In the genomic region with DNA sequence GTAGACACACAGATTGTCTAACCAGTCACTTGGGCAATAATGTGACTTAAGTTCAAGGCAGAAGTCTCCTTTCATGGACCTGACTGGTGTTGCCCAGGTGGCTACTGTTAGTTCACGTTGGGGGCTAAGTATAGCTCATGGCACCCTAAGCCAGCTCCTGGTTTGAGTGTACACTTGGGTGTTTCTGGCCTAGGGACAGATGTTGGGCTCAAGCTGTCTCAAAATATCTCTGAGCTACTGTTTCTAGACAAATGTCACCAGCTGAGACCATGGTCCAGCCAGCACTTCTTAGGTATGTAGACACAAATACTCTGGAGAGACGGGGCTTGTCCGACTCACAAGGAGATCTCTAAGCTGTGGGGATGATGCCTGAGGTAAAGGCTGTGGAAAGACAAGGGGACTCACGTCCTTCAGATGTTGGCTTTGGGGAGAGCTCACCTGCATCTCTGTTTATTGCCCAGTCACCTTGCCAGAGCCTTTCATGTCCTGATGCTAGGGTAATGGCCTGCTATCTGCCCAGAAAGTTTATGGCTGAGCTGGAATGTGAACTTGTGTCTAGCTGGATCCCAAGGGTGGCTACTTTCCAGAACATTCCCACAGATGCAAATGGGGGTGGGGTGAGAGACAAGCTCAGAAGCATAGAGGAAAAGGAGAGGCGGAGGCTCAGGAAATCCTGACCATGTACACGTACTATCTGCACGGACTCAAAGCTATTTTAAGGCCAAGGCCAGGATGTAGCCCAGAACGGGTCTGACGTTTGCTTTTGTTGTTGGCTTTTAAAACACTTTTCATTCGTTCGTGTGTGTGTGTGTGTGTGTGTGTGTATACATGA, we compare ENCODE assay signal across 8 mouse cellular contexts. TPM values are rescaled to one million over a fixed set of nuclear protein-coding genes. Genes with fewer than 3 reads are reported as not detected.
DNase-seq lines count a peak whose midpoint lies in the region; ATAC-seq lines count a peak whose summit lies in the region.

No protein-coding gene starts in this region.

- peak; percentile 48; the same call in 1 of the 2 replicates for ATAC-seq in liver, embryonic 12.5 days
- no peak for ATAC-seq in liver, embryonic 11.5 days (replicated peaks; ENCODE audit: low FRiP score)
- peak; percentile 66 for ATAC-seq in lung, embryonic 16.5 days (ENCODE audit: low read depth)

- no peaks in the 10 kb centered on the region for H3K9me3 ChIP-seq in liver, embryonic 12.5 days (replicated peaks)
- no peaks in the 10 kb centered on the region for H3K9me3 ChIP-seq in liver, embryonic 11.5 days (ENCODE audit: control insufficient read depth, low read length)
- no peaks in the 10 kb centered on the region for H3K9me3 ChIP-seq in lung, embryonic 16.5 days (ENCODE audit: control insufficient read depth, low read length)

- H3K4me2 ChIP-seq in liver, embryonic 12.5 days: no peak overlapping the region
- H3K4me2 ChIP-seq in liver, embryonic 11.5 days: no peak overlapping the region
- H3K4me2 ChIP-seq in lung, embryonic 16.5 days (ENCODE audit: low read depth, low read length): no peak overlapping the region

- H3K36me3 ChIP-seq in liver, embryonic 12.5 days: no peaks in the 10 kb centered on the region
- no peaks in the 10 kb centered on the region for H3K36me3 ChIP-seq in liver, embryonic 11.5 days (ENCODE audit: control insufficient read depth, insufficient read depth, low read length)
- H3K36me3 ChIP-seq in lung, embryonic 16.5 days (ENCODE audit: control insufficient read depth, insufficient read depth, low read length): no peaks in the 10 kb centered on the region

- DNase-seq in liver, embryonic 11.5 days (ENCODE audit: low spot score): no peak
- DNase-seq in gastrocnemius, postnatal 14 days: peak; percentile 47
- DNase-seq in kidney, adult 11 months: peak; percentile 75
- DNase-seq in thymus, postnatal 36 days: no peak
- no peak for DNase-seq in ovary, adult 18-20 months (ENCODE audit: low spot score)
- no peak for DNase-seq in natural killer cell, adult 2 months (ENCODE audit: low spot score in 2 of 2)

- 44% methylated on average over 11 of the region's 11 CpGs for WGBS in liver, embryonic 12.5 days (ENCODE audit: insufficient replicate concordance)
- 58% methylated on average over 11 of the region's 11 CpGs for WGBS in liver, embryonic 11.5 days
- 52% methylated on average over 11 of the region's 11 CpGs for WGBS in lung, embryonic 16.5 days

- intact Hi-C loops in gastrocnemius, postnatal 14 days (cut with DNase I; ENCODE audit: low total_unique reads): no loop called here

- H3K9ac ChIP-seq in liver, embryonic 12.5 days: no peak overlapping the region
- no peak overlapping the region for H3K9ac ChIP-seq in liver, embryonic 11.5 days (ENCODE audit: low read depth, low read length)
- no peak overlapping the region for H3K9ac ChIP-seq in lung, embryonic 16.5 days (ENCODE audit: low read length)

- H3K4me3 ChIP-seq in liver, embryonic 12.5 days: no peak overlapping the region
- no peak overlapping the region for H3K4me3 ChIP-seq in liver, embryonic 11.5 days (ENCODE audit: low read depth, low read length)
- no peak overlapping the region for H3K4me3 ChIP-seq in lung, embryonic 16.5 days (ENCODE audit: low read length)

- H3K4me1 ChIP-seq in liver, embryonic 12.5 days: 0 out of 2 replicates have a peak, but pooled peaks cover 3% of the 10 kb centered on the region
- H3K4me1 ChIP-seq in liver, embryonic 11.5 days (replicated peaks; ENCODE audit: control insufficient read depth, insufficient read depth, low read length): peaks cover 10% of the 10 kb centered on the region
- H3K4me1 ChIP-seq in lung, embryonic 16.5 days (replicated peaks; ENCODE audit: control insufficient read depth, insufficient read depth, low read length): peaks cover 26% of the 10 kb centered on the region

- peak overlapping the region; percentile 7; the same call in 1 of the 2 replicates for H3K27ac ChIP-seq in liver, embryonic 12.5 days
- no peak overlapping the region for H3K27ac ChIP-seq in liver, embryonic 11.5 days (ENCODE audit: low read depth, low read length)
- H3K27ac ChIP-seq in lung, embryonic 16.5 days (ENCODE audit: low read length): peak overlapping the region; percentile 86

- no peaks in the 10 kb centered on the region for H3K27me3 ChIP-seq in liver, embryonic 12.5 days (replicated peaks)
- H3K27me3 ChIP-seq in liver, embryonic 11.5 days (replicated peaks; ENCODE audit: control insufficient read depth, insufficient read depth, low read length): no peaks in the 10 kb centered on the region
- no peaks in the 10 kb centered on the region for H3K27me3 ChIP-seq in lung, embryonic 16.5 days (ENCODE audit: control insufficient read depth, insufficient read depth, low read depth, low read length)

RNA-seq across cellular contexts. Expression of gene Pomgnt2, which starts 31.2 kb away (rescaled TPM):
- 3.4 and 3.5 TPM in 2 replicates for polyA plus RNA-seq in liver, embryonic 12.5 days (2016; fragmentation: Nextera tagmentation; extraction: Ambion mirVana)
- polyA plus RNA-seq in liver, embryonic 11.5 days (2014; fragmentation: Nextera tagmentation; extraction: Ambion mirVana): 5.1 and 6.1 TPM in 2 replicates
- 1 to 10 TPM; 7.1 to 9.0 TPM for total RNA-seq in gastrocnemius, postnatal 14 days (2021)
- polyA plus RNA-seq in lung, embryonic 16.5 days (2015; fragmentation: Nextera tagmentation; extraction: Ambion mirVana): 11.5 and 12.1 TPM in 2 replicates

Comparison
In these comparisons a context has a peak if more than half of its experiments do, and no peak if none do; other contexts are left out.
1. DNase-seq: peak in gastrocnemius, postnatal 14 days (single experiment) and kidney, adult 11 months (single experiment); none in liver, embryonic 11.5 days (single experiment), thymus, postnatal 36 days (0 of 2), ovary, adult 18-20 months (single experiment) and natural killer cell, adult 2 months (0 of 2).